Mouse (Mus musculus): ENCODE data around the gene Susd4.

Susd4 gene

GRCm38 (mm10) chr1:182788896-182789295 is 25.2 kb downstream of the Susd4 start:
- DNase-seq = no peak

- peak; percentile 85 for DNase-seq
These were observed 28.9 kb downstream of the Susd4 start for GRCm38 (mm10) chr1:182792521-182793071.

- no peak for DNase-seq
These were observed 30.6 kb downstream of the Susd4 start for GRCm38 (mm10) chr1:182794221-182794620.

GRCm38 (mm10) chr1:182794628-182795027 is 31.0 kb downstream of the Susd4 start:
- DNase-seq = no peak

GRCm38 (mm10) chr1:182797048-182797447 is 33.4 kb downstream of the Susd4 start:
- DNase-seq = no peak

- no peak for DNase-seq
These were observed 37.9 kb downstream of the Susd4 start for GRCm38 (mm10) chr1:182801590-182801989.

GRCm38 (mm10) chr1:182802891-182803290 is 39.2 kb downstream of the Susd4 start:
- no peak for DNase-seq

- DNase-seq = no peak
These were observed 50.3 kb downstream of the Susd4 start for GRCm38 (mm10) chr1:182813991-182814390.

GRCm38 (mm10) chr1:182814566-182814965 is 50.9 kb downstream of the Susd4 start:
- DNase-seq = no peak

GRCm38 (mm10) chr1:182817106-182817505 is 53.4 kb downstream of the Susd4 start:
- DNase-seq = no peak

- DNase-seq = no peak
These were observed 54.0 kb downstream of the Susd4 start for GRCm38 (mm10) chr1:182817624-182818023.

GRCm38 (mm10) chr1:182818931-182819330 is 55.3 kb downstream of the Susd4 start:
- DNase-seq = no peak

- DNase-seq = no peak
These were observed 59.1 kb downstream of the Susd4 start for GRCm38 (mm10) chr1:182822729-182823128.

- no peak for DNase-seq
These were observed 60.2 kb downstream of the Susd4 start for GRCm38 (mm10) chr1:182823723-182824421.

- DNase-seq = no peak
These were observed 62.9 kb downstream of the Susd4 start for GRCm38 (mm10) chr1:182826557-182826956.

- DNase-seq = no peak
These were observed 74.4 kb downstream of the Susd4 start for GRCm38 (mm10) chr1:182838061-182838460.

GRCm38 (mm10) chr1:182839332-182839929 is 75.8 kb downstream of the Susd4 start:
- no peak for DNase-seq

- DNase-seq = no peak
These were observed 76.4 kb downstream of the Susd4 start for GRCm38 (mm10) chr1:182840011-182840410.

- no peak for DNase-seq
These were observed 76.9 kb downstream of the Susd4 start for GRCm38 (mm10) chr1:182840606-182841005.

GRCm38 (mm10) chr1:182849556-182849955 is 85.9 kb downstream of the Susd4 start:
- DNase-seq = no peak

- no peak for DNase-seq
These were observed 86.4 kb downstream of the Susd4 start for GRCm38 (mm10) chr1:182850080-182850479.

GRCm38 (mm10) chr1:182852158-182852557 is 88.5 kb downstream of the Susd4 start:
- DNase-seq = no peak

GRCm38 (mm10) chr1:182856636-182857035 is 93.0 kb downstream of the Susd4 start:
- DNase-seq = no peak

- no peak for DNase-seq
These were observed 98.2 kb downstream of the Susd4 start for GRCm38 (mm10) chr1:182861671-182862358.

Measured in lung, postnatal 14 days (tissue).